Mouse (Mus musculus) megakaryocyte, embryonic 14.5 days (primary cell): ENCODE measurements around the gene Tacc2.

ENCODE experiments used
- FLI1 ChIP-seq: IDR thresholded peaks from 2 replicates; pipeline ENCODE4 v1.6.1; 2012; ENCODE audit warnings: low read length, inconsistent platforms, mixed read lengths
- GATA1 ChIP-seq: IDR thresholded peaks from 3 replicates; pipeline ENCODE4 v1.6.1; 2012; ENCODE audit warnings: mixed read lengths, low read length, inconsistent platforms, borderline replicate concordance

- TF ChIP-seq GATA1 (no peak), FLI1 (no peak)
Observed at GRCm38 (mm10) chr7:130590845-130591437, 13.7 kb downstream of the Tacc2 start.
